Mouse (Mus musculus): Measurements from ENCODE around the gene Slc44a5. TPM values are rescaled to one million over a fixed set of nuclear protein-coding genes. Genes with fewer than 3 reads are reported as not detected.

Gene Slc44a5
- 9.3 and 10.8 TPM in 2 replicates for polyA plus RNA-seq (2015; fragmentation: Nextera tagmentation; extraction: Ambion mirVana)

- Histone ChIP-seq H3K4me2 (ENCODE audit: low read length) (peak within 1 kb of the TSS; percentile 93), H3K9me3 (replicated peaks; ENCODE audit: control insufficient read depth, low read length, poor library complexity, severe bottlenecking) (no peaks in the 10 kb centered on the region), H3K27me3 (ENCODE audit: control insufficient read depth, insufficient read depth, low read depth, low read length) (no peaks in the 10 kb centered on the region), H3K36me3 (ENCODE audit: control insufficient read depth, insufficient read depth, low read length) (no peaks in the 10 kb centered on the region), H3K4me1 (ENCODE audit: control insufficient read depth, insufficient read depth, low read length) (peaks cover 15% of the 10 kb centered on the region), H3K9ac (ENCODE audit: low read depth, low read length) (peak within 1 kb of the TSS; percentile 88), H3K27ac (ENCODE audit: low read length) (peak within 1 kb of the TSS; percentile 78), H3K4me3 (ENCODE audit: low read depth, low read length) (peak within 1 kb of the TSS; percentile 70)
- ATAC-seq: peak; percentile 93
- under 1% methylated on average over 62 of the region's 66 CpGs for WGBS
Measured at GRCm38 (mm10) chr3:153973171-153973948, at the start of gene Slc44a5. Gene Slc44a5, plus strand, starts transcription at chr3:153973436.

DNA sequence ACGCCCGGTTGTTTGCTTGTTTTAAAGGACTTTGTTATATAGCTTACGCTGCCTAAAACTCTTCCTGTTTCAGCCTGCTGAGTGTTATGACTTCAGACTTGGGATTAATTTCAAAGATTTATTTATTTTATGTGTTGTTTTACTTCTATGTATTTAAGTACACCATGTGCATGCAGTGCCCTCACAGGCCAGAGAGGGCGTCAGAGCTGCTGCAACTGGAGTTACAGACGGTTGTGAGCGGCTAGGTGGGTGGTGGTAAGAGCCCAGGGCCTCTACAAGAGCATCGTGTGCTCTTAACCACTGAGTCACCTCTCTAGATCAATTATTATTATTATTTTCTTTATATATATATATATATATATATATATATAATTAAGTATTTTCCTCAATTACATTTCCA, 46.9 kb upstream of the Slc44a5 start:
- H3K9ac ChIP-seq (ENCODE audit: low read depth, low read length): no peak overlapping the region
- H3K27ac ChIP-seq (ENCODE audit: low read length): no peak overlapping the region
- H3K9me3 ChIP-seq (replicated peaks; ENCODE audit: control insufficient read depth, low read length, poor library complexity, severe bottlenecking): no peaks in the 10 kb centered on the region
- no peaks in the 10 kb centered on the region for H3K27me3 ChIP-seq (ENCODE audit: control insufficient read depth, insufficient read depth, low read depth, low read length)
- H3K36me3 ChIP-seq (ENCODE audit: control insufficient read depth, insufficient read depth, low read length): 0 out of 2 replicates have a peak, but pooled peaks cover 8% of the 10 kb centered on the region
- H3K4me1 ChIP-seq (ENCODE audit: control insufficient read depth, insufficient read depth, low read length): no peaks in the 10 kb centered on the region
- no peak for ATAC-seq
- no peak overlapping the region for H3K4me2 ChIP-seq (ENCODE audit: low read length)
- WGBS: 91% methylated on average over 7 of the region's 7 CpGs
- H3K4me3 ChIP-seq (ENCODE audit: low read depth, low read length): no peak overlapping the region

DNA sequence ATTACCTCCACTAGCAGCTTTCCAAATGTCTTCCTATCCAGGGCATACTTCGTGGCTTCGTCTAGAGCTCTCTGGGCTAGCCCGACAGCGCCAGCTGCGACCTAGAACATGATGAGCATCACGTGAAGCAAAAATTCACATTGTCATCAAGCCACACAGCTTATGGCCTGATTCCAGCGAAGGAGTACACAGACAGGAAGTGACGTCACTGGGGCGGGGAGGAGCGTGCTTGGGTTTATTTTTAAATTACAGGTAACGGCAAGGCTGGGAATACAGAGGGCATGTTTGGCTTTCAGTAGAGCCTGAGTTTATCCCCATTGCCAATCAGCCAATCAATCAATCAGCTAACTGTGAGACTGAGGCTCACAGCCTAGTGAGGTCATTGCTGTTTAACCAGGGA, 43.7 kb upstream of the Slc44a5 start:
- no peaks in the 10 kb centered on the region for H3K9me3 ChIP-seq (replicated peaks; ENCODE audit: control insufficient read depth, low read length, poor library complexity, severe bottlenecking)
- no peak overlapping the region for H3K9ac ChIP-seq (ENCODE audit: low read depth, low read length)
- WGBS: 96% methylated on average over 11 of the region's 11 CpGs
- no peaks in the 10 kb centered on the region for H3K4me1 ChIP-seq (ENCODE audit: control insufficient read depth, insufficient read depth, low read length)
- H3K36me3 ChIP-seq (ENCODE audit: control insufficient read depth, insufficient read depth, low read length): peaks cover 13% of the 10 kb centered on the region; the same call in 1 of the 2 replicates
- H3K4me2 ChIP-seq (ENCODE audit: low read length): no peak overlapping the region
- H3K27ac ChIP-seq (ENCODE audit: low read length): no peak overlapping the region
- ATAC-seq: no peak
- H3K4me3 ChIP-seq (ENCODE audit: low read depth, low read length): no peak overlapping the region
- H3K27me3 ChIP-seq (ENCODE audit: control insufficient read depth, insufficient read depth, low read depth, low read length): no peaks in the 10 kb centered on the region

GRCm38 (mm10) chr3:153932461-153932860, 40.8 kb upstream of the Slc44a5 start:
- Histone ChIP-seq H3K9me3 (replicated peaks; ENCODE audit: control insufficient read depth, low read length, poor library complexity, severe bottlenecking) (no peaks in the 10 kb centered on the region), H3K4me1 (ENCODE audit: control insufficient read depth, insufficient read depth, low read length) (no peaks in the 10 kb centered on the region), H3K27me3 (ENCODE audit: control insufficient read depth, insufficient read depth, low read depth, low read length) (no peaks in the 10 kb centered on the region), H3K4me2 (ENCODE audit: low read length) (no peak overlapping the region), H3K4me3 (ENCODE audit: low read depth, low read length) (no peak overlapping the region), H3K27ac (ENCODE audit: low read length) (no peak overlapping the region), H3K9ac (ENCODE audit: low read depth, low read length) (no peak overlapping the region), H3K36me3 (ENCODE audit: control insufficient read depth, insufficient read depth, low read length) (peaks cover 15% of the 10 kb centered on the region; the same call in 1 of the 2 replicates)
- WGBS: 93% methylated on average over 5 of the region's 5 CpGs
- no peak for ATAC-seq

GRCm38 (mm10) chr3:153935878-153936277, 37.4 kb upstream of the Slc44a5 start:
- WGBS: 95% methylated on average over 9 of the region's 9 CpGs
- Histone ChIP-seq H3K9ac (ENCODE audit: low read depth, low read length) (no peak overlapping the region), H3K27ac (ENCODE audit: low read length) (no peak overlapping the region), H3K36me3 (ENCODE audit: control insufficient read depth, insufficient read depth, low read length) (peaks cover 14% of the 10 kb centered on the region; the same call in 1 of the 2 replicates), H3K9me3 (replicated peaks; ENCODE audit: control insufficient read depth, low read length, poor library complexity, severe bottlenecking) (no peaks in the 10 kb centered on the region), H3K27me3 (ENCODE audit: control insufficient read depth, insufficient read depth, low read depth, low read length) (no peaks in the 10 kb centered on the region), H3K4me3 (ENCODE audit: low read depth, low read length) (no peak overlapping the region), H3K4me2 (ENCODE audit: low read length) (no peak overlapping the region), H3K4me1 (ENCODE audit: control insufficient read depth, insufficient read depth, low read length) (no peaks in the 10 kb centered on the region)
- ATAC-seq: no peak

DNA sequence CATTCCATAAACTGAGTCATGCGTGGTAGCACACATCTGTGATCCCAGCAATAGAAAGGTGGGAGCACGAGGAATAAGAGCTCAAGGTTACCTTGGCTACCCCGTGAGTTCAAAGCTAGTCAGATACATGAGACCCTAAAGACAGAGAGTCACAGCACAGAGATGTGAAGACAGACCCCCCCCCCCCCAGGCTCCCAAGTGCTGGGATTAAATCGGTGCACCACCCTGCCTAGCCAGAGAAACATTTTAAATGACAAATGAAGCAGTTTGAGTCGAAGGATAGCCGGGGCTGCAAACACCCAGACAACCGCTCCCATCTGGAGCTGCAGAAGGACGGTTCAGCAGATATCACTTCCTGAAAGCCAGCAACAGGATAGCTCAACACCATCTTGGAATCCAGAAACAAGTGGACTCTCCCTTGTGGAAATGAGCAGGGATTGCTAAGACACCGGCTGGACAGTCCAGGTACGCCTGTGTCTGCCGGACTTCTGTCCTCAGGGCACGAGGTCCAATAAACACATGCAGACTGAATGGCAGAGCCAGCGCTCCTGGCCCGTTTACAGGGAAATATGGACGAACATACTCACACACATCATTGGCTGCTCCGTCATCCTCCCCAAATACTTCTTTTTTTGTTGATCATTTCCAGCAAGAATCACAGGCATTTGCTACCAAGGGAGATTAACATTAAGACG, 36.0 kb upstream of the Slc44a5 start:
- no peak overlapping the region for H3K4me3 ChIP-seq (ENCODE audit: low read depth, low read length)
- no peaks in the 10 kb centered on the region for H3K9me3 ChIP-seq (replicated peaks; ENCODE audit: control insufficient read depth, low read length, poor library complexity, severe bottlenecking)
- peaks cover 14% of the 10 kb centered on the region; the same call in 1 of the 2 replicates for H3K36me3 ChIP-seq (ENCODE audit: control insufficient read depth, insufficient read depth, low read length)
- no peak for ATAC-seq
- H3K9ac ChIP-seq (ENCODE audit: low read depth, low read length): no peak overlapping the region
- no peak overlapping the region for H3K27ac ChIP-seq (ENCODE audit: low read length)
- H3K4me1 ChIP-seq (ENCODE audit: control insufficient read depth, insufficient read depth, low read length): no peaks in the 10 kb centered on the region
- H3K27me3 ChIP-seq (ENCODE audit: control insufficient read depth, insufficient read depth, low read depth, low read length): no peaks in the 10 kb centered on the region
- 93% methylated on average over 17 of the region's 17 CpGs for WGBS
- H3K4me2 ChIP-seq (ENCODE audit: low read length): no peak overlapping the region

DNA sequence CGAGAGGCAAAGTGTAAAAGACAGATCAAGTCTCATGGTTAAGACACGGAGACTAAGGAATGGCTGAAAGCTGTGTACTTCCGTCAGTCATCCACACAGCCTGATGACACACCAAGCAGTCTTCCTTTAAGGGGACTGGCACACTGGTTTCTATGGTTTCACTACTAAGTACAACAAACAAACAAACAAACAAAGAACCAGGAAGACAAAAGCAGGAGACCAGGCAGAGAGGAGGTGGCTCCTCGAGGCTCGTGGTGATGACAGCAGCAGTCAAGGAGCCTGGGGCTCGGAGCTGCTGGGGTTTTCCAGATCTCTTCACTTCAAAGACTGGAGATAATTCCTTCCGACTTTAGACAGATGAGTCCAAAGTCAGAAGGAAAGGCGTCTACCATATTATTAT, 33.2 kb upstream of the Slc44a5 start:
- 81% methylated on average over 8 of the region's 8 CpGs for WGBS
- Histone ChIP-seq H3K4me3 (ENCODE audit: low read depth, low read length) (no peak overlapping the region), H3K27ac (ENCODE audit: low read length) (no peak overlapping the region), H3K27me3 (ENCODE audit: control insufficient read depth, insufficient read depth, low read depth, low read length) (no peaks in the 10 kb centered on the region), H3K9ac (ENCODE audit: low read depth, low read length) (no peak overlapping the region), H3K4me2 (ENCODE audit: low read length) (no peak overlapping the region), H3K9me3 (replicated peaks; ENCODE audit: control insufficient read depth, low read length, poor library complexity, severe bottlenecking) (no peaks in the 10 kb centered on the region), H3K4me1 (ENCODE audit: control insufficient read depth, insufficient read depth, low read length) (peaks cover 5% of the 10 kb centered on the region; the same call in 1 of the 2 replicates), H3K36me3 (ENCODE audit: control insufficient read depth, insufficient read depth, low read length) (peaks cover 7% of the 10 kb centered on the region; the same call in 1 of the 2 replicates)
- ATAC-seq: no peak

DNA sequence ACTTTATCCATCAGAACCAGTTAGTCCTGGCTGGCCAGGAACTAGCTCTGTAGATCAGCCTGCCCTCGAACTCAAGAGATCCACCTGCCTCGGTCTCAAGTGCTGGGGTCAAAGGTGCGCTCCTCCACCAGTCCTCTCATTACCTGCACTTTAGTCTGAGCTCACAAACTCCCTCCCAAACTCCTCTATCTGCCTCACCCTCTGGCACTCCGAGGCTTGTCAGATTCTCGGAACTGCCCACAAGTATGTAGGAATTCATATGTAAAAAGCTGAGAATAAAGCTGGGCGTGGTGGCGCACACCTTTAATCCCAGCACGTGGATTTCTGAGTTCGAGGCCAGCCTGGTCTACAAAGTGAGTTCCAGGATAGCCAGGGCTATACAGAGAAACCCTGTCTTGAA, 32.8 kb upstream of the Slc44a5 start:
- 95% methylated on average over 9 of the region's 9 CpGs for WGBS
- no peak for ATAC-seq

DNA sequence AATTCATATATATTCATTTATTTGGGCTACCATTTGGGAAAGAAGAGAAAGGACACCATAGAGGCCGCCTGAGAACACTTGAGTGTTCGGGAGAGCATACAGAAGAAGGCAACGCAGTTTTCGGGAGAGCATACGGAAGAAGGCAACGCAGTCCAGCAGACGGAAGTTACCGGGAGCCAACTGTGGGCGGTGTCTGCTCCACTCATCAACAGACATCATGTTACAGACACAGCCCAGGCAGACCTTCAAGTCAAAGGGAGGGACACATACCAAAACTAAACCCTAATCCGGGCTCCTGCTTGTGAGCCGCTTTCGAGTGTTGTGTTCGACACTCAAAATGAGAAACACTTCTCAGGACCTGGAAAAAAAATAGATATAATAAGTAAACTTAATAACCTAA, 31.6 kb upstream of the Slc44a5 start:
- Histone ChIP-seq H3K36me3 (ENCODE audit: control insufficient read depth, insufficient read depth, low read length) (peaks cover 4% of the 10 kb centered on the region; the same call in 1 of the 2 replicates), H3K4me3 (ENCODE audit: low read depth, low read length) (no peak overlapping the region), H3K4me1 (ENCODE audit: control insufficient read depth, insufficient read depth, low read length) (peaks cover 5% of the 10 kb centered on the region; the same call in 1 of the 2 replicates), H3K27me3 (ENCODE audit: control insufficient read depth, insufficient read depth, low read depth, low read length) (no peaks in the 10 kb centered on the region), H3K9me3 (replicated peaks; ENCODE audit: control insufficient read depth, low read length, poor library complexity, severe bottlenecking) (no peaks in the 10 kb centered on the region), H3K4me2 (ENCODE audit: low read length) (no peak overlapping the region), H3K9ac (ENCODE audit: low read depth, low read length) (no peak overlapping the region), H3K27ac (ENCODE audit: low read length) (no peak overlapping the region)
- 96% methylated on average over 13 of the region's 13 CpGs for WGBS
- ATAC-seq: no peak

More for the DNA sequence above, 32.8 kb upstream of the Slc44a5 start:
- H3K27ac ChIP-seq (ENCODE audit: low read length): no peak overlapping the region
- H3K36me3 ChIP-seq (ENCODE audit: control insufficient read depth, insufficient read depth, low read length): peaks cover 7% of the 10 kb centered on the region; the same call in 1 of the 2 replicates
- H3K4me2 ChIP-seq (ENCODE audit: low read length): no peak overlapping the region
- H3K27me3 ChIP-seq (ENCODE audit: control insufficient read depth, insufficient read depth, low read depth, low read length): no peaks in the 10 kb centered on the region
- H3K9ac ChIP-seq (ENCODE audit: low read depth, low read length): no peak overlapping the region
- no peak overlapping the region for H3K4me3 ChIP-seq (ENCODE audit: low read depth, low read length)
- H3K4me1 ChIP-seq (ENCODE audit: control insufficient read depth, insufficient read depth, low read length): peaks cover 5% of the 10 kb centered on the region; the same call in 1 of the 2 replicates
- no peaks in the 10 kb centered on the region for H3K9me3 ChIP-seq (replicated peaks; ENCODE audit: control insufficient read depth, low read length, poor library complexity, severe bottlenecking)
